Mouse (Mus musculus): ENCODE measurements around the gene Smc5. TPM values are rescaled to one million over a fixed set of nuclear protein-coding genes. Genes with fewer than 3 reads are reported as not detected.

Smc5 gene
- polyA plus RNA-seq, 1 experiment from 2014 or later, result 51.1 TPM

DNA sequence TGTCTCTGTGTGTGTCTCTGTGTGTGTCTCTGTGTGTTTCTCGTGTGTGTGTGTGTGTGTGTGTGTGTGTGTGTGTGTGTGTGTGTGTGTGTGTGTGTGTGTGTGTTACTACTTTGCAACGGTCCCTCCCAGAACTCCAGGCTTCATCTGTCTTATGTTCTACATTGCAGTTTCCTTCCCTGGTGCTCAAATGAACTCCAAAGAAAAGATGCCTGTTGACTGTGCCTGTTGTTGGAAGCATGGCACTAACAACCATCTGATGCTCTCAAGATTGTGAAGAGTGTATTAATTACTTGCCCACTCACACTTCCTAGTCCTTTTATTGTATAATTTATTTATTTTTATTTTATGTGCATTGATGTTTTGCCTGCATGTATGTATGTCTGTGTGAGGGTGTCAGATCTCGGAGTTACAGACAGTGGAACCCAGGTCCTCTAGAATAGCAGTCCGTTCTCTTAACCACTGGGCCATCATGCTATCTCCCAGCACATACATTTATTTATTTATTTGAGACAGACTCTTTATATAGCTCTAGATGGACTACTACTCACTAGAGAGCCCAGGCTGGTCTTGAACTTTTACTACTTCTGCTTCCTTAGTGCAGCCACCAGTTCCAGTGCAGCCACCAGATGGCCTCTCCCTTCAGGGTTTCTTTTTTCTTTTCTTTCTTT is 492 bp upstream of the Smc5 start:
- no peaks in the 10 kb centered on the region for H3K9me3 ChIP-seq
- H3K4me3 ChIP-seq, result peak overlapping the region; percentile 89
- peaks cover 8% of the 10 kb centered on the region for H3K36me3 ChIP-seq (replicated peaks)
- H3K27ac ChIP-seq, result peak overlapping the region; percentile 95
- peaks cover 19% of the 10 kb centered on the region for H3K4me1 ChIP-seq
- no peak for DNase-seq (ENCODE audit: extremely low spot score, low spot score)
- H3K27me3 ChIP-seq (ENCODE audit: poor library complexity, severe bottlenecking), result no peaks in the 10 kb centered on the region
- WGBS, result 61% methylated on average over 4 of the region's 4 CpGs

DNA sequence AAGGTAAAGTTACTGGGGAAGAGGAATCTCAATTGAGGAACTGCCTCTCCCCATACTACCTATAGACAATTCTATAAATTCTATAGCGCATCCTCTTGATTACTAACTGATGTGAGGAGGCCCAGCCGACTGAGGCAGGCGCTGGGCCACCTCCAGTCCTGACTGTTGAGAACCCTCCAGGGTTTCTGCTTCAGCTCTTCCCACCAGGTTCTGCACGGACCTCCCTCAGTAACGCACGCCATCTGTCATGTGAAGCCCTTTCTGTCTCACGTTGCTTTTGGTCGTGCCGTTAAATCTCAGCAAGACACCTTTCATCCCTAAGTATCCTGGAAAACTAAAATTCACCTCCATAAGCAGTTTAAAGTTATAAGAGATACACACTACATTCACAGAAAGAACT is 16.9 kb downstream of the Smc5 start:
- Histone ChIP-seq H3K27me3 (ENCODE audit: poor library complexity, severe bottlenecking) (no peaks in the 10 kb centered on the region), H3K4me1 (no peaks in the 10 kb centered on the region), H3K9me3 (no peaks in the 10 kb centered on the region), H3K36me3 (replicated peaks) (peaks cover 97% of the 10 kb centered on the region), H3K27ac (no peak overlapping the region), H3K4me3 (no peak overlapping the region)
- DNase-seq (ENCODE audit: extremely low spot score, low spot score), result no peak
- WGBS, result 88% methylated on average over 9 of the region's 9 CpGs

GRCm38 (mm10) chr19:23246473-23246872 is 27.2 kb downstream of the Smc5 start:
- Histone ChIP-seq H3K27me3 (ENCODE audit: poor library complexity, severe bottlenecking) (no peaks in the 10 kb centered on the region), H3K4me1 (no peaks in the 10 kb centered on the region), H3K27ac (no peak overlapping the region), H3K36me3 (replicated peaks) (peaks cover 69% of the 10 kb centered on the region), H3K4me3 (no peak overlapping the region), H3K9me3 (no peaks in the 10 kb centered on the region)
- WGBS, result 91% methylated on average over 2 of the region's 2 CpGs
- no peak for DNase-seq (ENCODE audit: extremely low spot score, low spot score)

DNA sequence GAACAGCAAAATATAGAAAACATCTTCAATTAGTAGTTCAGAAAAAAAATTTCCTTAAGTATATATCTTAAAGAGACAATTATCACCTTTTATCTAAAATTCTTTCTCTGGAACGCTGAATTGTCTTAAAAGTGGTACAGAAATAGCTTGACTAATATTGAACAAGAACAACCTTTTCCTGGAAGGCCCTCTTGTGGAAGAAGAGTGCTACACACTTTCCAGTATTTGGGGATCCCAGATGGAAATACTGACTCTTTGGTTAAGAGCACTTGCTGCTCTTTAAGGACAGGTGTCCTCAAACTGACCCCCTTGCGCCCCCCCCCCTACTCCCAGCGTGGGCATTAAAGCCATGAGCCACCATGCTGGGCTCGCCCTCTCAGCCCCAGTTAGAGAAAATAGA is 48.6 kb downstream of the Smc5 start:
- 68% methylated on average over 4 of the region's 4 CpGs for WGBS
- Histone ChIP-seq H3K27me3 (ENCODE audit: poor library complexity, severe bottlenecking) (no peaks in the 10 kb centered on the region), H3K36me3 (replicated peaks) (peaks cover 83% of the 10 kb centered on the region), H3K4me3 (no peak overlapping the region), H3K4me1 (no peaks in the 10 kb centered on the region), H3K27ac (no peak overlapping the region), H3K9me3 (no peaks in the 10 kb centered on the region)
- DNase-seq (ENCODE audit: extremely low spot score, low spot score), result no peak

GRCm38 (mm10) chr19:23214326-23214725 is 59.4 kb downstream of the Smc5 start:
- Histone ChIP-seq H3K27ac (no peak overlapping the region), H3K4me3 (no peak overlapping the region), H3K36me3 (replicated peaks) (peaks cover 91% of the 10 kb centered on the region), H3K9me3 (no peaks in the 10 kb centered on the region), H3K27me3 (ENCODE audit: poor library complexity, severe bottlenecking) (no peaks in the 10 kb centered on the region), H3K4me1 (no peaks in the 10 kb centered on the region)
- 95% methylated on average over 8 of the region's 8 CpGs for WGBS
- no peak for DNase-seq (ENCODE audit: extremely low spot score, low spot score)

DNA sequence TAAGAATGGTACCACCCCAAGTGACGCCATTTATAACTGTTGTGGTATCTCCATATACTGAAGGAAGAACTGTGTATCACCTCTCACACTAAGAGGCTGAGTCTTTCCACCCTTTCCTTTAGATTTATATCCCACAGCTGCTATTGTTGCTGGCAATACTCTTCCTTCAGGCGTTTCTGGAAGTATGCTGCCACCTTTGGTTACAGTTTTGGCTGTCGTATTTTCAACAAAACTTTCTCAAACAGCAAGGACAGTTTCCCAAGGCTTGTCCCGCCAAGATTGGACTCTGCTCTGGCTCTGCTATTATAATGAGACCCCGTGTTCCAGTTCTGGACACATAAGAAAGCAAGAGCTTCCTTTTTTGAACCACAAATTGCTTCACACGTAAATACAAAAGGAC is 62.4 kb downstream of the Smc5 start:
- no peak overlapping the region for H3K4me3 ChIP-seq
- H3K4me1 ChIP-seq, result no peaks in the 10 kb centered on the region
- H3K36me3 ChIP-seq (replicated peaks), result peaks cover 80% of the 10 kb centered on the region
- H3K9me3 ChIP-seq, result no peaks in the 10 kb centered on the region
- no peak overlapping the region for H3K27ac ChIP-seq
- DNase-seq (ENCODE audit: extremely low spot score, low spot score), result no peak
- H3K27me3 ChIP-seq (ENCODE audit: poor library complexity, severe bottlenecking), result no peaks in the 10 kb centered on the region
- WGBS, result 91% methylated on average over 6 of the region's 6 CpGs

GRCm38 (mm10) chr19:23203505-23204053 is 70.1 kb downstream of the Smc5 start:
- H3K4me3 ChIP-seq, result no peak overlapping the region
- peaks cover 73% of the 10 kb centered on the region for H3K36me3 ChIP-seq (replicated peaks)
- DNase-seq (ENCODE audit: extremely low spot score, low spot score), result no peak
- peaks cover 9% of the 10 kb centered on the region for H3K9me3 ChIP-seq
- 96% methylated on average over 3 of the region's 3 CpGs for WGBS
- no peaks in the 10 kb centered on the region for H3K4me1 ChIP-seq
- H3K27me3 ChIP-seq (ENCODE audit: poor library complexity, severe bottlenecking), result no peaks in the 10 kb centered on the region
- H3K27ac ChIP-seq, result no peak overlapping the region

DNA sequence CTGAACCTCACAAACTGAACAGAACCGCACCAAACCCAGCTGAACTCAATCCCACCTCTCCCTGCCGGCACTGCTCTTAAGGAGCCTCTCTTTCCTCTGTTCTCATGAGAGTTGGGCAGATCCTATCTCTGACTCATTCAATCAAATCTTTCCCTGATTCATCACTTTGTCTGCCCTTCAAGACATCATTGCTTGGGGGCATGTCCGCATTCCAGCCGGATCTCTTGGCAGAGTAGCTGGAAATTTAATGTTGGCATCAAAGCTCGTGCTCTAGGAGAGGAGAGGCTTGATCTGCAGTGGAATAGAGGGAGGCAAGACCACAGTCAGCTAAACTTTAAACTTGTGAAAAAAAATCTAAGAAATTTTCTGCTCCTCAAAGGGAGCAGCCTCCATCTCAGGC is 71.6 kb downstream of the Smc5 start:
- Histone ChIP-seq H3K27me3 (ENCODE audit: poor library complexity, severe bottlenecking) (no peaks in the 10 kb centered on the region), H3K27ac (no peak overlapping the region), H3K9me3 (peaks cover 9% of the 10 kb centered on the region), H3K36me3 (replicated peaks) (peaks cover 71% of the 10 kb centered on the region), H3K4me3 (no peak overlapping the region), H3K4me1 (no peaks in the 10 kb centered on the region)
- no peak for DNase-seq (ENCODE audit: extremely low spot score, low spot score)
- 94% methylated on average over 5 of the region's 5 CpGs for WGBS

DNA sequence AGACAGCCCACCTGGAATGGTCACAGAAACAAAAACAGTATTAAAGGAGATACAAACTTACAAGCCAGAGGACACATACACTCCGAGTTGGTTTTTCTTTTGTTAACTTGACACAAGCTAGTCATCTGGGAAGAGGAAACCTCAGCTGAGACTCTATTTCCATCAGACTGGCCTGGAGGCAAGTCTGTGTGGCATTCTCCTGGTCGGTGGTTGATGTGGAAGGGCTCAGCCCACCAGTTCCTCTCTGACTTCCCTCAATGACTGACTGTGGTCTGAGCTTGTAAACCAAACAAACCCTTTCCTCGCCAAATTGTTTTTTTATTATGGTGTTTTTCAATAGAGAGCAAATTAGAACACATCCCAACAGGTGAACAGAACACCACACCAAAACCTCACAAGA is 80.6 kb downstream of the Smc5 start:
- no peak overlapping the region for H3K27ac ChIP-seq
- 80% methylated on average over 3 of the region's 3 CpGs for WGBS
- no peaks in the 10 kb centered on the region for H3K27me3 ChIP-seq (ENCODE audit: poor library complexity, severe bottlenecking)
- DNase-seq (ENCODE audit: extremely low spot score, low spot score), result no peak
- no peaks in the 10 kb centered on the region for H3K9me3 ChIP-seq
- peaks cover 28% of the 10 kb centered on the region for H3K36me3 ChIP-seq (replicated peaks)
- no peaks in the 10 kb centered on the region for H3K4me1 ChIP-seq
- no peak overlapping the region for H3K4me3 ChIP-seq

DNA sequence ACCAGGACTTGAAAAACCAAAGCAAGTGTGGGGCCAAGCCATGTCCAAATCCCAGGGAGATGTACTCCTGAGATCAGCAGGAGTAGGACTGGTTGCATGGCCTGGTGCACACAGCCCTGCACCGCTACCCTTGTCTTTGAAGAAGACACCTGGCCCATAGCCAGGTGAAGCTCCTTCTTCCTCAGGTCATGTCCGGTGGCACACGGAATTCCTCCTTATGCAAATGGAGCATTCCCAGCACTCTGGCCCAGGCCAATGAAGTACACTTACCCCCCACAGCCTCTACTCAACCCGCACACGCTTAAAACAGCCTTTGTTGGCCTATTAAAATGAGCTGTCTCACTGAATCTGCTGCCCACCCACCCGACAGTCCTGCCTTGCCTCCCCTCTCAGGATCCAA is 82.2 kb downstream of the Smc5 start:
- DNase-seq (ENCODE audit: extremely low spot score, low spot score), result no peak
- Histone ChIP-seq H3K4me3 (no peak overlapping the region), H3K4me1 (no peaks in the 10 kb centered on the region), H3K9me3 (no peaks in the 10 kb centered on the region), H3K36me3 (replicated peaks) (peaks cover 19% of the 10 kb centered on the region; the same call in 1 of the 2 replicates), H3K27me3 (ENCODE audit: poor library complexity, severe bottlenecking) (no peaks in the 10 kb centered on the region), H3K27ac (no peak overlapping the region)
- 93% methylated on average over 6 of the region's 6 CpGs for WGBS

DNA sequence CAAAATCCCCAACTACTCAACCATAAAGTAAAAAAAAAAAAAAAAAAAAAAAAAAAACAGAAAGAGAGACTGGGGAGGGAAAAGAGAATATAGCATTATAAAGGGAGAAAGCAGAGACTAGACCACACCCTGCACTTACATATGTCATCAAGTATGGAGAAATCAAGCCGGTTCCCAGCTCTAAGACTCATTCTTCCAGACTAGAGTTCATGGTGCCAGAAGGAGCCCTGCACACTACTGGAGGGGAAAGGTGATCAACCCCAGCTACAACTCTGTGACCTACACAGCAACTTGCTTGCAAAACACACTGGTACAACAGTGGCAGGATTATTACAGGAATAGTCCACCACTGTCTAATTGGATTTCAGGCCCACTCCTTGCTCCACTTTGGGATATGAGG is 84.0 kb downstream of the Smc5 start:
- H3K36me3 ChIP-seq (replicated peaks), result peaks cover 18% of the 10 kb centered on the region
- no peak overlapping the region for H3K4me3 ChIP-seq
- DNase-seq (ENCODE audit: extremely low spot score, low spot score), result no peak
- H3K27ac ChIP-seq, result no peak overlapping the region
- WGBS, result 94% methylated on average over 1 of the region's 1 CpGs
- H3K9me3 ChIP-seq, result no peaks in the 10 kb centered on the region
- H3K4me1 ChIP-seq, result no peaks in the 10 kb centered on the region
- no peaks in the 10 kb centered on the region for H3K27me3 ChIP-seq (ENCODE audit: poor library complexity, severe bottlenecking)

GRCm38 (mm10) chr19:23188986-23189385 is 84.7 kb downstream of the Smc5 start:
- no peaks in the 10 kb centered on the region for H3K27me3 ChIP-seq (ENCODE audit: poor library complexity, severe bottlenecking)
- no peaks in the 10 kb centered on the region for H3K9me3 ChIP-seq
- no peak for DNase-seq (ENCODE audit: extremely low spot score, low spot score)
- WGBS, result 96% methylated on average over 7 of the region's 7 CpGs
- no peak overlapping the region for H3K27ac ChIP-seq
- no peaks in the 10 kb centered on the region for H3K4me1 ChIP-seq
- H3K36me3 ChIP-seq (replicated peaks), result peaks cover 14% of the 10 kb centered on the region
- no peak overlapping the region for H3K4me3 ChIP-seq

DNA sequence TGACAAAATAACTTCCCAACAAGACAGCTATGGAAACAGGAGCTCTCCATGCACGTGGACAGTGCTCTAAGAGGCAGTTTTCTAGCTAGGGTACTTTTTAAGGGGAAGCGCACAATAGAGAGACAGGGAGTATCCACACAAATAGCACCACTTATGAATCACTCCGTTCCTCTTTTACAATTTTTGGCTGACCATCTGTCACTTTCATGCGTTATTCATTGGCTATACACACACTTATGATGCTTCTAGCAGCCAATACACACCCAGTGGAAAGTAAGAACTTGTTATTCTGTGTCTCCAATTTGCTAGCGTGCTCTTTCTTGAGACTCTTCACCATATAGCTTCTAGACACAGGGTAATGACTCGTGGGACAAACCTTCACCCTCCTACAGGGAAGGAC is 86.0 kb downstream of the Smc5 start:
- H3K27me3 ChIP-seq (ENCODE audit: poor library complexity, severe bottlenecking), result no peaks in the 10 kb centered on the region
- DNase-seq (ENCODE audit: extremely low spot score, low spot score), result no peak
- peaks cover 22% of the 10 kb centered on the region for H3K36me3 ChIP-seq (replicated peaks)
- H3K9me3 ChIP-seq, result no peaks in the 10 kb centered on the region
- no peak overlapping the region for H3K27ac ChIP-seq
- 91% methylated on average over 6 of the region's 6 CpGs for WGBS
- H3K4me1 ChIP-seq, result no peaks in the 10 kb centered on the region
- H3K4me3 ChIP-seq, result no peak overlapping the region

DNA sequence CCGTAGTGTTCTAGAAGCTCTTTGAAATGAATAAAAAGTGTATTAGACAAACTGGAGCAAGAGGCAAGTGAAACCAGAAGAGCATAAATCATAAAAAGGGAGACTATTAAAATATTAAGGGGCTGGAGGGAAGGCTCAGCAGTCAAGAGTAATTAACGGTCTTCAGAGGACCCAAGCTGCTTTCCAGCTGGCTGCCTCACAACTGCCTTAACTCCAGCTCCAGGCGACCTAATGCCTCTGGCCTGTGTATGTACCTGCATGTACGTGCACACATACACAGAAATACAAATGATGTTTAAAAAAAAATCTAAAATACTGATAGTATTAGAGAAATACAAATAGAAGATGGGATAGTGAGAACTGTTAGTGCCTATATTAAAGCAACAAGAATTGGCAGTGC is 89.6 kb downstream of the Smc5 start:
- no peak overlapping the region for H3K27ac ChIP-seq

More for the DNA sequence above, 89.6 kb downstream of the Smc5 start:
- Histone ChIP-seq H3K36me3 (replicated peaks) (peaks cover 14% of the 10 kb centered on the region), H3K4me3 (no peak overlapping the region), H3K9me3 (no peaks in the 10 kb centered on the region), H3K27me3 (ENCODE audit: poor library complexity, severe bottlenecking) (no peaks in the 10 kb centered on the region), H3K4me1 (no peaks in the 10 kb centered on the region)
- DNase-seq (ENCODE audit: extremely low spot score, low spot score), result no peak
- WGBS, result 89% methylated on average over 4 of the region's 4 CpGs
